Mouse (Mus musculus): ENCODE results near the gene Scaper.

DNA sequence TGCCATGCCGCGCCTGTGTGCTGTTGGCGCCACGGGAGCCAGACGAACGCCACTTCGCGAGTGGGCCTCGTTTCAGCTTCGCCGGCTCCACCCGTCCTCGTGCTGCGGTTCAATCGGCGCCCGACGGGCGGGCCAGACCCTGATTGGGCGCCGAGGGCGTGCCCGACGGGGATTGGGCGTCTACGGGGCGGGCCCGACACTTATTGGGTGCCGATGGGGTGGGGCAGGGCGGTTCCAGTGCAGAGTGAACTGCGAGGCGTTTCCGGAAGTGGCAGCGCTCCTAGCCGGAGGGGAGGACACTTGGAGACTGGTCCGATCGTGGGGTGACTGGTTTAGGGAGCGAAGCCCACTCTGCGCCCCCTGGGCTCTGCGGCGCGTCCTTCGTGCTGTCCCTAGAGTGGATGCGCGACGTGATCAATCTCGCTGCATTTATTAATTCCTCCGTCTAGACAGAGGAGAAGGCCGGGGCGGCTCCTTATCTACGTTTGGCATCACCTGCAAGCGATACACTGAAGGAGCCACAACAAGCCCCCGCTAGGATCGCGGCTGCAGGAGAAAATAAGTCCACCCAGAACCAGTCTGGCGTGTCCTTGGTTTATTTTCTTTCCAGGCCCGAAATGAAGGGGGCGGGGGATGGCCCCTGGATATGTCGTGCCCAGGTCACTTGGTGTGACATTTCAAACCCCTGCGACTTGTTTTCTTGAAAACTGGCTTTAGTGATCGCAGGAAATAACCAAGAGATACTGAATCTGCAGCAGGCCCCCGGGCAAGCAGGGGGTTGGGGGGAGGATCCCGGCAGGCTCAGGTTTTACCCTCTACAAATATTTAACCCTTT lies 391.5 kb downstream of the Scaper start:
- TF ChIP-seq CTCF (IDR thresholded peaks at IDR 0.05; ENCODE audit: low read depth, low read length) (no peak), TAL1 (conservative IDR thresholded peaks at IDR 0.05; ENCODE audit: low read depth, low read length) (no peak), GATA1 (IDR thresholded peaks at IDR 0.05; ENCODE audit: borderline replicate concordance, low read length) (no peak)
